Mouse (Mus musculus): ENCODE measurements around the gene 5730409E04Rik. TPM values are rescaled to one million over a fixed set of nuclear protein-coding genes. Genes with fewer than 3 reads are reported as not detected.

Gene 5730409E04Rik
- polyA plus RNA-seq, 1 experiment from 2014 or later, result 3.5 TPM

- H3K4me1 ChIP-seq (ENCODE audit: control insufficient read depth, insufficient read depth, low read length), result no peaks in the 10 kb centered on the region
- 68% methylated on average over 4 of the region's 4 CpGs for WGBS
- no peaks in the 10 kb centered on the region for H3K9me3 ChIP-seq (ENCODE audit: control insufficient read depth, low read depth, low read length)
- H3K36me3 ChIP-seq (ENCODE audit: control insufficient read depth, insufficient read depth, low read length), result no peaks in the 10 kb centered on the region
- H3K4me2 ChIP-seq (replicated peaks; ENCODE audit: low read depth, low read length), result no peak overlapping the region
- H3K27ac ChIP-seq (ENCODE audit: low read length), result no peak overlapping the region
- H3K27me3 ChIP-seq (ENCODE audit: control insufficient read depth, insufficient read depth, low read length), result no peaks in the 10 kb centered on the region
- ATAC-seq (ENCODE audit: insufficient number of reproducible peaks, insufficient read depth, low FRiP score, low read depth), result no peak
- no peak overlapping the region for H3K9ac ChIP-seq (replicated peaks; ENCODE audit: low read depth, low read length)
- H3K4me3 ChIP-seq (ENCODE audit: low read depth, low read length), result no peak overlapping the region
Observed at GRCm38 (mm10) chr4:126643815-126644214, 34.2 kb downstream of the 5730409E04Rik start.

GRCm38 (mm10) chr4:126644333-126644963 is 34.8 kb downstream of the 5730409E04Rik start:
- no peak overlapping the region for H3K4me3 ChIP-seq (ENCODE audit: low read depth, low read length)
- WGBS, result 82% methylated on average over 10 of the region's 10 CpGs
- H3K9ac ChIP-seq (replicated peaks; ENCODE audit: low read depth, low read length), result no peak overlapping the region
- no peak overlapping the region for H3K4me2 ChIP-seq (replicated peaks; ENCODE audit: low read depth, low read length)
- no peaks in the 10 kb centered on the region for H3K36me3 ChIP-seq (ENCODE audit: control insufficient read depth, insufficient read depth, low read length)
- H3K27me3 ChIP-seq (ENCODE audit: control insufficient read depth, insufficient read depth, low read length), result no peaks in the 10 kb centered on the region
- no peaks in the 10 kb centered on the region for H3K4me1 ChIP-seq (ENCODE audit: control insufficient read depth, insufficient read depth, low read length)
- H3K27ac ChIP-seq (ENCODE audit: low read length), result no peak overlapping the region
- no peak for ATAC-seq (ENCODE audit: insufficient number of reproducible peaks, insufficient read depth, low FRiP score, low read depth)
- H3K9me3 ChIP-seq (ENCODE audit: control insufficient read depth, low read depth, low read length), result no peaks in the 10 kb centered on the region

- Histone ChIP-seq H3K27me3 (ENCODE audit: control insufficient read depth, insufficient read depth, low read length) (no peaks in the 10 kb centered on the region), H3K9me3 (ENCODE audit: control insufficient read depth, low read depth, low read length) (no peaks in the 10 kb centered on the region), H3K4me2 (replicated peaks; ENCODE audit: low read depth, low read length) (no peak overlapping the region), H3K4me1 (ENCODE audit: control insufficient read depth, insufficient read depth, low read length) (no peaks in the 10 kb centered on the region), H3K27ac (ENCODE audit: low read length) (no peak overlapping the region), H3K9ac (replicated peaks; ENCODE audit: low read depth, low read length) (no peak overlapping the region), H3K4me3 (ENCODE audit: low read depth, low read length) (no peak overlapping the region), H3K36me3 (ENCODE audit: control insufficient read depth, insufficient read depth, low read length) (no peaks in the 10 kb centered on the region)
- no peak for ATAC-seq (ENCODE audit: insufficient number of reproducible peaks, insufficient read depth, low FRiP score, low read depth)
- 38% methylated on average over 24 of the region's 24 CpGs for WGBS
Observed at GRCm38 (mm10) chr4:126647996-126648910, 38.6 kb downstream of the 5730409E04Rik start.

- Histone ChIP-seq H3K4me1 (ENCODE audit: control insufficient read depth, insufficient read depth, low read length) (no peaks in the 10 kb centered on the region), H3K27me3 (ENCODE audit: control insufficient read depth, insufficient read depth, low read length) (no peaks in the 10 kb centered on the region), H3K36me3 (ENCODE audit: control insufficient read depth, insufficient read depth, low read length) (no peaks in the 10 kb centered on the region), H3K4me2 (replicated peaks; ENCODE audit: low read depth, low read length) (no peak overlapping the region), H3K9ac (replicated peaks; ENCODE audit: low read depth, low read length) (no peak overlapping the region), H3K4me3 (ENCODE audit: low read depth, low read length) (no peak overlapping the region), H3K9me3 (ENCODE audit: control insufficient read depth, low read depth, low read length) (no peaks in the 10 kb centered on the region), H3K27ac (ENCODE audit: low read length) (no peak overlapping the region)
- 83% methylated on average over 5 of the region's 5 CpGs for WGBS
- no peak for ATAC-seq (ENCODE audit: insufficient number of reproducible peaks, insufficient read depth, low FRiP score, low read depth)
Observed at GRCm38 (mm10) chr4:126653148-126653547, 43.5 kb downstream of the 5730409E04Rik start.

GRCm38 (mm10) chr4:126655356-126655755 is 45.7 kb downstream of the 5730409E04Rik start:
- ATAC-seq (ENCODE audit: insufficient number of reproducible peaks, insufficient read depth, low FRiP score, low read depth), result peak; percentile 72; the same call in 1 of the 2 replicates
- no peak overlapping the region for H3K27ac ChIP-seq (ENCODE audit: low read length)
- H3K9ac ChIP-seq (replicated peaks; ENCODE audit: low read depth, low read length), result no peak overlapping the region

GRCm38 (mm10) chr4:126661249-126661648 is 51.6 kb downstream of the 5730409E04Rik start:
- no peaks in the 10 kb centered on the region for H3K36me3 ChIP-seq (ENCODE audit: control insufficient read depth, insufficient read depth, low read length)
- no peaks in the 10 kb centered on the region for H3K27me3 ChIP-seq (ENCODE audit: control insufficient read depth, insufficient read depth, low read length)
- WGBS, result 75% methylated on average over 7 of the region's 7 CpGs
- H3K4me3 ChIP-seq (ENCODE audit: low read depth, low read length), result no peak overlapping the region
- H3K9me3 ChIP-seq (ENCODE audit: control insufficient read depth, low read depth, low read length), result no peaks in the 10 kb centered on the region
- no peak overlapping the region for H3K9ac ChIP-seq (replicated peaks; ENCODE audit: low read depth, low read length)
- ATAC-seq (ENCODE audit: insufficient number of reproducible peaks, insufficient read depth, low FRiP score, low read depth), result no peak
- no peak overlapping the region for H3K4me2 ChIP-seq (replicated peaks; ENCODE audit: low read depth, low read length)
- H3K4me1 ChIP-seq (ENCODE audit: control insufficient read depth, insufficient read depth, low read length), result no peaks in the 10 kb centered on the region
- H3K27ac ChIP-seq (ENCODE audit: low read length), result no peak overlapping the region

More at GRCm38 (mm10) chr4:126655356-126655755, 45.7 kb downstream of the 5730409E04Rik start:
- Histone ChIP-seq H3K36me3 (ENCODE audit: control insufficient read depth, insufficient read depth, low read length) (no peaks in the 10 kb centered on the region), H3K4me2 (replicated peaks; ENCODE audit: low read depth, low read length) (no peak overlapping the region), H3K4me3 (ENCODE audit: low read depth, low read length) (no peak overlapping the region), H3K9me3 (ENCODE audit: control insufficient read depth, low read depth, low read length) (no peaks in the 10 kb centered on the region), H3K27me3 (ENCODE audit: control insufficient read depth, insufficient read depth, low read length) (no peaks in the 10 kb centered on the region), H3K4me1 (ENCODE audit: control insufficient read depth, insufficient read depth, low read length) (no peaks in the 10 kb centered on the region)
- WGBS, result 7% methylated on average over 9 of the region's 9 CpGs

Small RNA genes lying within 50 kb of the gene (microRNA-seq; reads per million reads assigned to microRNA genes)
- gene Mir7119, result not detected

Other genes starting within 250 kb of the 5730409E04Rik start
- 17.4 and 18.7 TPM in 2 replicates for gene Ago3, start 180.3 kb upstream of the 5730409E04Rik start, polyA plus RNA-seq (2014; fragmentation: Nextera tagmentation; extraction: Ambion mirVana)
- gene Ago1, start 141.2 kb upstream of the 5730409E04Rik start, polyA plus RNA-seq (2014; fragmentation: Nextera tagmentation; extraction: Ambion mirVana), result 13.3 and 13.8 TPM in 2 replicates
- gene Ago4, start 76.3 kb upstream of the 5730409E04Rik start, polyA plus RNA-seq (2014; fragmentation: Nextera tagmentation; extraction: Ambion mirVana), result 2.4 and 3.3 TPM in 2 replicates
- 41.2 and 49.4 TPM in 2 replicates for gene Clspn, start 52.9 kb upstream of the 5730409E04Rik start, polyA plus RNA-seq (2014; fragmentation: Nextera tagmentation; extraction: Ambion mirVana)
- 461 and 487 TPM in 2 replicates for gene Psmb2, start 67.8 kb downstream of the 5730409E04Rik start, polyA plus RNA-seq (2014; fragmentation: Nextera tagmentation; extraction: Ambion mirVana)
- gene Tfap2e, start 126.4 kb downstream of the 5730409E04Rik start, polyA plus RNA-seq (2014; fragmentation: Nextera tagmentation; extraction: Ambion mirVana), result not detected in 2 replicates
- gene Ncdn, start 143.6 kb downstream of the 5730409E04Rik start, polyA plus RNA-seq (2014; fragmentation: Nextera tagmentation; extraction: Ambion mirVana), result 21.9 and 23.9 TPM in 2 replicates
- gene AU040320, start 143.7 kb downstream of the 5730409E04Rik start, polyA plus RNA-seq (2014; fragmentation: Nextera tagmentation; extraction: Ambion mirVana), result 22.4 and 30.1 TPM in 2 replicates

All from stomach, embryonic 14.5 days (tissue).